Mouse (Mus musculus): ENCODE data around the gene Pinlyp.

- TF ChIP-seq CTCF (IDR thresholded peaks at IDR 0.05; ENCODE audit: low read depth) (no peak), EP300 (optimal IDR thresholded peaks at IDR 0.05) (no peak)
Observed at GRCm38 (mm10) chr7:24528861-24529260, 17.1 kb downstream of the Pinlyp start.
